Mouse (Mus musculus): ENCODE data around the gene Dnajc11. TPM values are rescaled to one million over a fixed set of nuclear protein-coding genes. Genes with fewer than 3 reads are reported as not detected.

The Dnajc11 gene
- polyA plus RNA-seq, 1 experiment from 2014 or later = 81.6 TPM

DNA sequence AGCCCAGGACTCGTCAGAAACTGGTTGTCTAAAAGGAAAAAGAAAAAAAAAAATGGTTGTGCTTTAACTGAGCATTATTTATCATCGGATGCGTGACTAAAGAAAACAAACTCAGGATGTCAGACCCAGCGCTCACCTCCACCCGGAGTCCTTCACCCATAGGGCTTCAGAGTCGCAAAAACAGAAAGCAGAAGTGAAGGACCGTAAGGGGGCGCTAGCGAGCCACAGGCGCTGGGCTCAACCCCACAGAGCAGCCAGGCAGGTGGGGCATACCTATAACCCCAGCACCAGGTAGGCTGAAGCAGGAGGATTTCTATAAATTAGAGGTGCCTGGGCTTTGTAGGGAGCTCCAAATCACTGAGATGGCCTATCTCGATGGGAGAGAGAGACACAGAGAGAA is 32.1 kb upstream of the Dnajc11 start:
- peaks cover 2% of the 10 kb centered on the region; the same call in 1 of the 2 replicates for H3K27me3 ChIP-seq (ENCODE audit: control insufficient read depth, insufficient read depth, low read depth, low read length)
- H3K36me3 ChIP-seq (ENCODE audit: control insufficient read depth, insufficient read depth, low read length) = no peaks in the 10 kb centered on the region
- H3K4me3 ChIP-seq (ENCODE audit: low read depth, low read length) = no peak overlapping the region
- peaks cover 4% of the 10 kb centered on the region for H3K4me1 ChIP-seq (ENCODE audit: control insufficient read depth, insufficient read depth, low read length)
- 67% methylated on average over 11 of the region's 11 CpGs for WGBS
- no peak overlapping the region for H3K4me2 ChIP-seq (ENCODE audit: low read length)
- no peak overlapping the region for H3K9ac ChIP-seq (ENCODE audit: low read depth, low read length)
- no peak overlapping the region for H3K27ac ChIP-seq (ENCODE audit: low read length)
- H3K9me3 ChIP-seq (replicated peaks; ENCODE audit: control insufficient read depth, low read length, poor library complexity, severe bottlenecking) = no peaks in the 10 kb centered on the region
- no peak for ATAC-seq

DNA sequence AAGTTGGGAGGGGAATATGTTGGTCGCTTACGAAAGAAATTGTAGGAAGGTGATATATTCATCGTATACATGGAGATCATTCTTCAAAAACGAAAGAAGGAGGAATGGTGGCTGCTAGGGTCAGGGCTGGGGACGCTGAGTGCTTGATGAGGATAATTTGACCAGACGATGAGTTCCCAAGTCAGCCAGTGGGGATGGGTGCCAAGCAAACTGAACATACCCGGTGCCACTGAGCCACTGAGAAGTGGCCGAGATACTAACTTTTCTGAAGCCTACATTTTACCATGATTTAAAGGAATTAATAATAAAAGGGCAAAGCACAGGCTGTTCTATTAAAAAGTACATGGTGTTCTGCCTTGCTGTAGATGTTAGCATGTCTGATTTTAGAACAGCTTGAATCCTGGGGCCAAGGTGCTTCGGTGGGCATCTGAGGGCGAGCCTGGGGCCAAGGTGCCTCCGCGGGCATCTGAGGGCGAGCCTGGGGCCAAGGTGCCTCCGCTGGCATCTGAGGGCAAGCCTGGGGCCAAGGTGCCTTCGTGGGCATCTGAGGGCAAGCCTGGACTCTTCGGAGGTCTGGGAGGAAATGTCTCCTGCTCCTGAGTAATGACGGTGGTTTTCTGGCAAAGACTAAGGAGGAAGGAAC is 31.3 kb upstream of the Dnajc11 start:
- no peak overlapping the region for H3K27ac ChIP-seq (ENCODE audit: low read length)
- WGBS = 88% methylated on average over 17 of the region's 17 CpGs
- no peak overlapping the region for H3K4me2 ChIP-seq (ENCODE audit: low read length)
- no peak overlapping the region for H3K9ac ChIP-seq (ENCODE audit: low read depth, low read length)
- ATAC-seq = no peak
- no peak overlapping the region for H3K4me3 ChIP-seq (ENCODE audit: low read depth, low read length)
- H3K4me1 ChIP-seq (ENCODE audit: control insufficient read depth, insufficient read depth, low read length) = peaks cover 6% of the 10 kb centered on the region
- peaks cover 2% of the 10 kb centered on the region; the same call in 1 of the 2 replicates for H3K27me3 ChIP-seq (ENCODE audit: control insufficient read depth, insufficient read depth, low read depth, low read length)
- no peaks in the 10 kb centered on the region for H3K36me3 ChIP-seq (ENCODE audit: control insufficient read depth, insufficient read depth, low read length)
- no peaks in the 10 kb centered on the region for H3K9me3 ChIP-seq (replicated peaks; ENCODE audit: control insufficient read depth, low read length, poor library complexity, severe bottlenecking)

DNA sequence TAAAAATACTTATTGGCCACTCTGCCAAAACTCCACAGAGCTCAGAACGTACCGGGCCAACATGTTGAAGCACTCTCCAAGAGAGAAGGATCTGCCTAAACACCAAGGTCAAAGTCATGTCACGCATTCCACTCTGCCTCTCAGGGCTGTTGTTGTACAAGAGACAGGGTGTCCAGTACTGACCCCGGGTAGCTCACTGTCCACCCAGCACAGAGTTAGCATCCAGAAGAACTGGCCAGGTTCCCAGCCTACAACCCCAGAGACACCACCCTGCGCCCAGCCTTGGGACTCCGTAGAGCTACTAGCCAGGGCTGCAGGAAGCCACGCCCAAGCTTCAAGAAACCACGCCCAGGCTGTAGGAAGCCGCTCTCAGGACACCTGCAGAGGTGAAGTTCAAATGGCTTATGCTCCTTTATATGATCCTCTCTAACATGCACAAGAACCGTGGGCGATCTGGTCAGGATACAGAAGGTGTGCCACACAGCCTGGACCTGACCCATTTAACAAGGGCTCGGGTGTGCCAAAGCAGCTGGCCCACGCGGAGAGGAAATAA is 30.7 kb upstream of the Dnajc11 start:
- no peak for ATAC-seq
- no peak overlapping the region for H3K27ac ChIP-seq (ENCODE audit: low read length)
- H3K9ac ChIP-seq (ENCODE audit: low read depth, low read length) = no peak overlapping the region
- H3K36me3 ChIP-seq (ENCODE audit: control insufficient read depth, insufficient read depth, low read length) = no peaks in the 10 kb centered on the region
- H3K4me2 ChIP-seq (ENCODE audit: low read length) = no peak overlapping the region
- no peaks in the 10 kb centered on the region for H3K9me3 ChIP-seq (replicated peaks; ENCODE audit: control insufficient read depth, low read length, poor library complexity, severe bottlenecking)
- 60% methylated on average over 14 of the region's 14 CpGs for WGBS
- H3K4me1 ChIP-seq (ENCODE audit: control insufficient read depth, insufficient read depth, low read length) = peaks cover 6% of the 10 kb centered on the region
- H3K4me3 ChIP-seq (ENCODE audit: low read depth, low read length) = no peak overlapping the region
- H3K27me3 ChIP-seq (ENCODE audit: control insufficient read depth, insufficient read depth, low read depth, low read length) = peaks cover 2% of the 10 kb centered on the region; the same call in 1 of the 2 replicates

DNA sequence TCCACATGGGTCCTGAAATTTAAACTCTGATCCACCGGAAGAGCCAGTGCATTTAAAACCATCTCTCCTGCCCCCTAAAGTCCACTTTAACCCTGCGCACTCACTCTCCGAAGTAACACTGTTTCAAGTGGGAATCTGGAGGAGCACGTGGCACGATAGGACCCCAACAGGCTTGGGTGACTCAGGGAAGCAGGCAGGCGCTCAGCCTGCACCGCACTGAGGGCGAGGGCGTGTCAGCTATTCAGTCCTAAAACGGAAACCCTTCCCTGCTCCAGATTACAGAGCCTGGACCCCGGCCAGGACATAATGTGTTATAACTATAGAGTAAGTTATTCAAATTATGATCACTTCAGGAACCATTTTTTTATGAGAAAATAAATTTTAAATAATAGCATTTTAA is 29.4 kb upstream of the Dnajc11 start:
- H3K4me2 ChIP-seq (ENCODE audit: low read length) = no peak overlapping the region
- no peak overlapping the region for H3K4me3 ChIP-seq (ENCODE audit: low read depth, low read length)
- peaks cover 2% of the 10 kb centered on the region; the same call in 1 of the 2 replicates for H3K27me3 ChIP-seq (ENCODE audit: control insufficient read depth, insufficient read depth, low read depth, low read length)
- no peaks in the 10 kb centered on the region for H3K36me3 ChIP-seq (ENCODE audit: control insufficient read depth, insufficient read depth, low read length)
- no peak overlapping the region for H3K27ac ChIP-seq (ENCODE audit: low read length)
- no peaks in the 10 kb centered on the region for H3K9me3 ChIP-seq (replicated peaks; ENCODE audit: control insufficient read depth, low read length, poor library complexity, severe bottlenecking)
- H3K4me1 ChIP-seq (ENCODE audit: control insufficient read depth, insufficient read depth, low read length) = peaks cover 6% of the 10 kb centered on the region
- H3K9ac ChIP-seq (ENCODE audit: low read depth, low read length) = no peak overlapping the region
- WGBS = 51% methylated on average over 11 of the region's 11 CpGs
- no peak for ATAC-seq

DNA sequence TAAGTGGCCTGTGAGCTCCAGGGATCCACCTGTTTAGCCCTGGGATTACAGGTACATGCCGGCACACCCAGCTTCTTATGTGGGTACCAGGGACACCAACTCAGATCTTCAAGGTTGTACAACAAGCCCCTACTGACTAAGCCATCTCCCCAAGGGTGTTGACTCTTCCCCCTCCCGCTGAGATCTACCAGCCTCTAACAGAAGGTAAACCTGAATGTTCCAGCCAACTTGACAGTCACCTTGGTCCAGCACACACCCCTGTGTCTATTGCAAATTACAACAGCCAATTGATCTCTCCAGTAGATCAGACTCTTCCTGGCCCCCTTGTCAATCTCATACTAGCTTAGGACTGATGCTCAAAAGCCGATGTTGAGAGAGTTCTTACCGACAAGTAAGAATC is 27.9 kb upstream of the Dnajc11 start:
- Histone ChIP-seq H3K36me3 (ENCODE audit: control insufficient read depth, insufficient read depth, low read length) (no peaks in the 10 kb centered on the region), H3K4me3 (ENCODE audit: low read depth, low read length) (no peak overlapping the region), H3K9me3 (replicated peaks; ENCODE audit: control insufficient read depth, low read length, poor library complexity, severe bottlenecking) (no peaks in the 10 kb centered on the region), H3K9ac (ENCODE audit: low read depth, low read length) (no peak overlapping the region), H3K27ac (ENCODE audit: low read length) (no peak overlapping the region), H3K4me2 (ENCODE audit: low read length) (no peak overlapping the region), H3K27me3 (ENCODE audit: control insufficient read depth, insufficient read depth, low read depth, low read length) (peaks cover 2% of the 10 kb centered on the region; the same call in 1 of the 2 replicates), H3K4me1 (ENCODE audit: control insufficient read depth, insufficient read depth, low read length) (peaks cover 6% of the 10 kb centered on the region)
- 69% methylated on average over 4 of the region's 4 CpGs for WGBS
- no peak for ATAC-seq

DNA sequence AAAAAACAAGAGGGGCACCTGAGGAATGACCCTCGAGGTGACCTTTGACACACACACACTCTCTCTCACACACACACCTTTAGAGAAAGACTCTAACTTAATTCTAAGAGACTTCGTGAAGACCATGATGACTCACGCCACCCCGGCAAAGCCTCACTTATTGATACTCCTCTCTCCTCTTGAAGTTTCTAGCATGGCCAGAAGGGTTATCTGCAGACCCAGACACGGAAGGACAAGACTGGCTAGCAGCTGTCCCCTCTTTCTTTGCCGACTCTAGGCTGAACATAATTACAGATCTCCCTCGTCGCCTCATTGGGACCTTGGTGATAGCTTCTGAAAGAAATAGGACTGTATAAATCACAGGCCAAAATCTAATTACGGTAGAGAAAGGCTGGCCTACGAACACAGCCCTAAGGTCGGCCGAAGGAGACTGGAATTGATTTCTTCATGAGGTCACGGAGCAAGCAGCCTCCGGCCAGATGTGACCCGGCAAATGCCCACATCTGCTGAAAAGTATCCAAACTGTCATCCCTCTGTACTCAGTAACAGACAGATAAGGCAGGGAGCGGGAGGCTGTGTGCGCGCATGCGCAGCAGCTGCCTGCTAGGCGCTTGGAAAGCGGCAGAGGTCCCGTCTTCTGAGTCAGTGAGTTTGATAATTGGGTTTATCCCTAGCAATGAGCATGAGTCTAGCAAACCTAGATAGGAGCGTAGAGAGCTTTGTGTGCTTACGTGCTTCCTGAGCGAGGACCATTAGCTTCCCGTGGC is 25.7 kb upstream of the Dnajc11 start:
- Histone ChIP-seq H3K9ac (ENCODE audit: low read depth, low read length) (no peak overlapping the region), H3K27ac (ENCODE audit: low read length) (no peak overlapping the region), H3K36me3 (ENCODE audit: control insufficient read depth, insufficient read depth, low read length) (no peaks in the 10 kb centered on the region), H3K4me2 (ENCODE audit: low read length) (no peak overlapping the region), H3K27me3 (ENCODE audit: control insufficient read depth, insufficient read depth, low read depth, low read length) (peaks cover 2% of the 10 kb centered on the region; the same call in 1 of the 2 replicates), H3K9me3 (replicated peaks; ENCODE audit: control insufficient read depth, low read length, poor library complexity, severe bottlenecking) (no peaks in the 10 kb centered on the region), H3K4me3 (ENCODE audit: low read depth, low read length) (no peak overlapping the region), H3K4me1 (ENCODE audit: control insufficient read depth, insufficient read depth, low read length) (peaks cover 6% of the 10 kb centered on the region)
- WGBS = 77% methylated on average over 26 of the region's 26 CpGs
- ATAC-seq = no peak

DNA sequence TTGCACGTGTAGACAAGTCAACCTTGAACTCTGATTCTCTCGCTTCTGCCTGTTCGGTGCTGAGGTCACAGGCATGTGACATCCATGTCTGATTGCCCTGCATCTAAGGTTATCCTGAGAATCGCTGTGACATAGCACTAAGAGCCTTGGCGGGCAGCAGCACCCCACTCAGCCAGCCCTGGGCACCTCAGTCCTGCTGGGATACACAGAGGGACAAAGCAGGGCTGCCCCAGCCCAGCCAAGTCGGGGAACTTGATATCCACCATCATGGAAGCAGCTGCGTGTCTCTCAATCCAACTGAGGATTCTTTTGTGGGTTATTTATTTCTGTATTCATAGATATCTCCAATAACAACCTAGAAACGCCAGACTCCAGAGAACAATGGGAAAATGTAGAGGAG is 24.7 kb upstream of the Dnajc11 start:
- Histone ChIP-seq H3K36me3 (ENCODE audit: control insufficient read depth, insufficient read depth, low read length) (no peaks in the 10 kb centered on the region), H3K4me1 (ENCODE audit: control insufficient read depth, insufficient read depth, low read length) (peaks cover 6% of the 10 kb centered on the region), H3K4me2 (ENCODE audit: low read length) (no peak overlapping the region), H3K9ac (ENCODE audit: low read depth, low read length) (no peak overlapping the region), H3K4me3 (ENCODE audit: low read depth, low read length) (no peak overlapping the region), H3K9me3 (replicated peaks; ENCODE audit: control insufficient read depth, low read length, poor library complexity, severe bottlenecking) (no peaks in the 10 kb centered on the region), H3K27ac (ENCODE audit: low read length) (no peak overlapping the region), H3K27me3 (ENCODE audit: control insufficient read depth, insufficient read depth, low read depth, low read length) (no peaks in the 10 kb centered on the region)
- no peak for ATAC-seq
- 75% methylated on average over 8 of the region's 8 CpGs for WGBS

DNA sequence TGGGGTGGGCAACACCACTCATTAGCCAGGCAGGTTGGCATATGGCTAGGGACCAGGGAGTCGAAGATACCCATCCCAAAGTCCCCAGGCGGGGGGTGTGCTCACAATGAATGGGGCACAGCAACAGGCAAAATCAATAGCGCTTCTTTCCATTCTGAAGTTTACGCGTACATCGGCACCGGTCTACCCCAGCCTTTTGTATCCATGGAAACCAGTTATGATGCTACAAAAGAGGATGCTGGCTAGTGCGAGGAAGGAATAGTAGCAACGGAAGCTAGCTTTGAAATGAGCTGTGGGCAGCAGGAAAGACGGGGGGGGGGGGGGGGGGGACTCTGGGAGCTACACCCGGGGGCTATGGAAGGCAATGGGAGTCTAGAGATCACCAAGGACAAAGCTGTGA is 17.2 kb upstream of the Dnajc11 start:
- 58% methylated on average over 11 of the region's 11 CpGs for WGBS

More for the DNA sequence above, 17.2 kb upstream of the Dnajc11 start:
- ATAC-seq = peak; percentile 64
- Histone ChIP-seq H3K27me3 (ENCODE audit: control insufficient read depth, insufficient read depth, low read depth, low read length) (no peaks in the 10 kb centered on the region), H3K4me1 (ENCODE audit: control insufficient read depth, insufficient read depth, low read length) (peaks cover 8% of the 10 kb centered on the region), H3K4me3 (ENCODE audit: low read depth, low read length) (no peak overlapping the region), H3K9ac (ENCODE audit: low read depth, low read length) (no peak overlapping the region), H3K4me2 (ENCODE audit: low read length) (no peak overlapping the region), H3K27ac (ENCODE audit: low read length) (peak overlapping the region; percentile 38; the same call in 1 of the 2 replicates), H3K36me3 (ENCODE audit: control insufficient read depth, insufficient read depth, low read length) (no peaks in the 10 kb centered on the region), H3K9me3 (replicated peaks; ENCODE audit: control insufficient read depth, low read length, poor library complexity, severe bottlenecking) (no peaks in the 10 kb centered on the region)
